Mouse (Mus musculus): Measurements from ENCODE around the gene Gucy2g. TPM values are rescaled to one million over a fixed set of nuclear protein-coding genes. Genes with fewer than 3 reads are reported as not detected.

Gucy2g gene
- polyA plus RNA-seq, 1 experiment, result 0.32 TPM

DNA sequence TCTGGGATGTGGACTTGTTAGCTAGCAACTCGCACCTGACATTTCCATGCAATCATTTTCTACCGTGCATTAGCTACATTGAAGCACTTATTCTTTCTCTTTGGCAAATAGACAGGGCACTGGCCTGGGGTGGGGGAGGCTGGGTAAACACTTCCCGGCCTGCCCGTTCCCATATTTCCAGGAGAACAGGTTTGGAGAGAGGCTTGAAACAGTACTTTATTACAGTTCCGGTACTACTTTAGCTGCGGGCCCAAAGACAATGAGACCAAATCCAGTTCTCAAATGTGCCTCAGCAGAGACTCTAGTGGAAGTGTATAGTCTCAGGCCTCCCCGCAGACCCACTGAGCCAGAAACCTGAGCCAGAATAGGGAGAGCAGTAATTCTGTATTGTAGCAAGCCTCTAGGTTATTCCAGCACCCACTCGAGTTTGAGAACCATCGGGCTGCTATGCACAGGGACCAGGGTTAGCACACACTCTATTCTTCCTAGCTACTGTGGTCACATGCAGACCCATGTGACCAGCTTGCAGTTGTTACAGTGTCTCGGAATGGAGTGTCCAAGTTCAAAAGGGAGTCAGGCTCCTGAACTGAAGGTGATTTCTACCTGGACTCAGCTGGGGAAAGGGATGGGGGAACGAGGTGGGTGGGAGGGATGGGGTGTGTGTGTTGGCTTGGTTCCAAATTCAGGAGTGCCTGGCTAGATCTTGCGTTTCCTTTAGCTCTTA, 27.3 kb downstream of the Gucy2g start:
- H3K4me3 ChIP-seq (replicated peaks; ENCODE audit: extremely low read depth, low read depth, low read length), result no peak overlapping the region
- TF ChIP-seq CTCF (IDR thresholded peaks at IDR 0.05; ENCODE audit: insufficient read depth, low read length), result no peak
- no peak for TF ChIP-seq POLR2A (IDR thresholded peaks at IDR 0.05; ENCODE audit: borderline replicate concordance, extremely low read depth, low read depth, low read length)
- H3K4me1 ChIP-seq (ENCODE audit: control insufficient read depth, insufficient read depth, low read length), result peaks cover 7% of the 10 kb centered on the region
- peak; percentile 52 for DNase-seq
- 63% methylated on average over 12 of the region's 12 CpGs for WGBS

DNA sequence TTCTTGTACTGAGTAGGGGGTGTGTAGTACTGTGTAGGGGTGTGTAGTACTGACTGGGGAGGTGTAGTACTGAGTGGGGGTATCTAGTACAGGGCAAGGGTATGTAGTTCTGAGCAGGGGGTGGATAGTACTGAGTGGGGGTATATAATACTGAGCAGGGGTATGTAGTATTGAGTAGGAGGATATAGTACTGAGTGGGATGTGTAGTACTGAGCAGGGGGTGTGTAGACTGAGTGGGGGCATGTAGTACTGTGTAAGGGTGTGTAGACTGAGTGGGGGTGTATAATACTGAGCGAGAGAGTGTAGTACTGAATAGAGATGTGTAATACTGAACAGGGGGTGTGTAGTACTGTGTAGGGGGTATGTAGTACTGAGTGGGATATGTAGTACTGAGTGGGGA, 29.3 kb downstream of the Gucy2g start:
- H3K4me1 ChIP-seq (ENCODE audit: control insufficient read depth, insufficient read depth, low read length), result peaks cover 2% of the 10 kb centered on the region; the same call in 1 of the 2 replicates
- TF ChIP-seq CTCF (IDR thresholded peaks at IDR 0.05; ENCODE audit: insufficient read depth, low read length) (no peak), POLR2A (IDR thresholded peaks at IDR 0.05; ENCODE audit: borderline replicate concordance, extremely low read depth, low read depth, low read length) (no peak)
- WGBS, result 87% methylated on average over 1 of the region's 1 CpGs
- no peak for DNase-seq
- no peak overlapping the region for H3K4me3 ChIP-seq (replicated peaks; ENCODE audit: extremely low read depth, low read depth, low read length)

DNA sequence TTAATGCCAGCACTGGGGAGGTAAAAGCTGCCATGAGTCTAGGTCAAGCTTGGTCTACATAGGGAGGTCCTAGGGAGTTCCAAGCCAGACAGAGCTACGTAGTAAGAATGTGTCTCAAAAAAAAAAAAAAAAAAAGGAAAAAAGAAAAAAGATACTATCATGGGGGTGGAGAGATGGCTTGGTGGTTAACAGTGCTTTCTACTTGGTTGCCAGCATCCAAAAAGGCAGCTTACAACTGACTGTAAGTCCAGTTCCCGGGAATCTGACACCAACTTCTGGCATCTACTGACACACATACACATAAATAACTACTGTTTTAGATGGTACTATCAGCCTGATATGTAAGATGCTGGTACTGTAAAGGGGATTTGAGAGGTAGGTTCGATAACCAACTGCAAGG, 32.0 kb downstream of the Gucy2g start:
- 75% methylated on average over 3 of the region's 3 CpGs for WGBS
- TF ChIP-seq CTCF (IDR thresholded peaks at IDR 0.05; ENCODE audit: insufficient read depth, low read length) (no peak), POLR2A (IDR thresholded peaks at IDR 0.05; ENCODE audit: borderline replicate concordance, extremely low read depth, low read depth, low read length) (no peak)
- DNase-seq, result no peak
- H3K4me1 ChIP-seq (ENCODE audit: control insufficient read depth, insufficient read depth, low read length), result peaks cover 2% of the 10 kb centered on the region; the same call in 1 of the 2 replicates
- H3K4me3 ChIP-seq (replicated peaks; ENCODE audit: extremely low read depth, low read depth, low read length), result no peak overlapping the region

DNA sequence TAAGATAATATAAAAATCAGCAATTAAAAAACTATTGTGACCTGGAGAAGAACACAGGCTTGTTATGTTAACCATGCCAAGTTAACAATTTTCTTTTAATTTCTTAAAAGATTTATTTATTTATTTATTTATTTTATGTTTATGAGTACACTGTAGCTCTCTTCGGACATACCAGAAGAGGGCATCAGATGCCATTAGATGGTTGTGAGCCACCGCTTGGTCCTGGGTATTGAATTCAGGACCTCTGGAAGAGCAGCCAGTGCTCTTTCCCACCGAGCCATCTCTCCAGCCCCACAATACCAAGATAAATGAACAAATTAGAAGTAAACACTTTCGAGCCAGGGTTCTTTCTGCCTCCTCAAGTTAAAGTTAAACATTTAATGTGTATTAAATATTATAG, 32.4 kb downstream of the Gucy2g start:
- Histone ChIP-seq H3K4me1 (ENCODE audit: control insufficient read depth, insufficient read depth, low read length) (peaks cover 2% of the 10 kb centered on the region; the same call in 1 of the 2 replicates), H3K4me3 (replicated peaks; ENCODE audit: extremely low read depth, low read depth, low read length) (no peak overlapping the region)
- no peak for TF ChIP-seq CTCF (IDR thresholded peaks at IDR 0.05; ENCODE audit: insufficient read depth, low read length)
- TF ChIP-seq POLR2A (IDR thresholded peaks at IDR 0.05; ENCODE audit: borderline replicate concordance, extremely low read depth, low read depth, low read length), result no peak
- 55% methylated on average over 4 of the region's 4 CpGs for WGBS
- DNase-seq, result no peak

DNA sequence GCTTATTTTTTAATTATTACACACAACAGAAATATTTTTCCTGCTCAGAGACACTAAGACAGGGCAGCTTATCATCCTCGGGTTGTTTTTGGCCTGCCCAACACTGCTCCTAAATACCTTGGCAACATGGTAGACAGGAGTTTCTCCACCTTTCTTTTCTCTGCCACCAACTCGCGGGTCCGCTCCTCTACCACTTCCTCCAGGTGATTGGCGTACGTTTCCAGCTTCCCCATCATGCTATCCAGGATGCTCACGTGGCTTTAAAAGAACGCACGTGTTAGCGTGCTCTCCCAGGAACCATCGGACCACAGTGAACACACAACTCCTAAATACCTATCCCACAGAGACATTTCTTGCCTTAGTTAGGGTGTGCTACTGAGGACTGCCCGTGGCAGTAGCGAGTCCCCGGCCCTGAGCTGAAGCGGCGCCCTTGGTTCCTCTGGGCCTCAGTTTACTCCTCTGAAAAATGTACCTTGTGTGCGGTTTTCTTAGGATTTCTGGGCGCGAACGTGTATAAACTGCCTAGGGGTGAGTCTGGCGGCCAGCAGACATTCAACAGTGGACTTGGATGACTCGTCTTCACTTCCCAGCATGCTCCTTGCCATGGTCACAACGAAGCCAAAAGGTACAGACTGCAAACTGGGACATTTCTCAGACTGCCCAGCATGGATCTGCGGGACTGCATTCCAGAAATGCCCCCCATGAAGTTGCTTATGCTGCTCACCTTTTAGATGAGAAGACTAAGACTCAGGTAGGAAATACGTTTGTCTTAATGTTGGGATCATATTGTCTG, 33.1 kb downstream of the Gucy2g start:
- DNase-seq, result no peak
- Histone ChIP-seq H3K4me1 (ENCODE audit: control insufficient read depth, insufficient read depth, low read length) (peaks cover 2% of the 10 kb centered on the region; the same call in 1 of the 2 replicates), H3K4me3 (replicated peaks; ENCODE audit: extremely low read depth, low read depth, low read length) (no peak overlapping the region)
- 56% methylated on average over 25 of the region's 25 CpGs for WGBS
- TF ChIP-seq POLR2A (IDR thresholded peaks at IDR 0.05; ENCODE audit: borderline replicate concordance, extremely low read depth, low read depth, low read length), result no peak
- TF ChIP-seq CTCF (IDR thresholded peaks at IDR 0.05; ENCODE audit: insufficient read depth, low read length), result no peak

DNA sequence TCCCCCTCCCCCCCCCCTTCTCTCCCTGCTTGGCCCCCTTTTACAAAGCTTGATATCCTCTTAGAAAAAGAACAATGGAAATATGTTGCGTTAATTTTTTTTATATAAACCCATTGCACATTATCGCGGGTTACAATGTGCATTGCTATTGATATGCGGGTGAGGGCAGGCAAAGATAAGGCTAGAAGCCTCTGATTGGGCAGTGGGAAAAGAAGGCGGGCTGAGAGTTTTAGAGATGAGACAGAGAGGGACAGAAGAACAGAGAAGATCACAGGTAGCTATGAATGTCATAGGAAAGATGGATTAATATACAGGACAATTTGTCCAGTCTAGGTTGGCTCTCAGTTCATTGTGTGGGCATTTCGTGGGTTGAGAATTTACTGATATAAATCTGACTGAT, 33.8 kb downstream of the Gucy2g start:
- TF ChIP-seq POLR2A (IDR thresholded peaks at IDR 0.05; ENCODE audit: borderline replicate concordance, extremely low read depth, low read depth, low read length), result no peak
- TF ChIP-seq CTCF (IDR thresholded peaks at IDR 0.05; ENCODE audit: insufficient read depth, low read length), result no peak
- Histone ChIP-seq H3K4me3 (replicated peaks; ENCODE audit: extremely low read depth, low read depth, low read length) (no peak overlapping the region), H3K4me1 (ENCODE audit: control insufficient read depth, insufficient read depth, low read length) (no peaks in the 10 kb centered on the region)
- DNase-seq, result no peak
- WGBS, result 54% methylated on average over 6 of the region's 6 CpGs

DNA sequence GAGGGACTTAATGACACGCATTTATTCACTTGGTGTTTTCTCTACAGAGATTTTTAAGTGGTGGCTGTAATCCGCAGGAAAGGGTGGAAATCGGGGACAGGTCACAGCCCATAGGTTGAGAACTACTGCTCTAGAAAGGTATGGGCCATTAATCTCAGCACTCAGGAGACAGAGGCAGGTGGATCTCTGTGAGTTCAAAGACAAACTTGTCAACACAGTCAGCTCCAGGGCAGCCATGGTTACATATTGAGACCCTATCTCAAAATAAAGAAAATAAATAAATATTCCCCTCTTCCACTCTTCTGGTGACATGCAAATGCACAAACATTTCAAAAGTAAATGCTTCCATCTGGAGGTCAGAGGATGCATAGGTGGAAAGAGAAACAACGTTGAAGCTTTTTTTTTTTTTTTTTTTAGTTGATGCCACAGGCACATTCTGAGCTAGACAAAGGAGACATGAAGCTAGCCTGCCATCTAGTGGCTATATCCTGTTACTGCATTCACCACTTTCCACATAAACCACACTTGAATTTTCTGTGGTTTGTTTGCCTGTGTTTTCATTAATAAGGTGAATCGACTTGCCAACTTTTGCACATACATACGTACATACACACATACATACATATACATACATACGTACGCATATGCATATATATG, 34.4 kb downstream of the Gucy2g start:
- no peak for TF ChIP-seq POLR2A (IDR thresholded peaks at IDR 0.05; ENCODE audit: borderline replicate concordance, extremely low read depth, low read depth, low read length)
- TF ChIP-seq CTCF (IDR thresholded peaks at IDR 0.05; ENCODE audit: insufficient read depth, low read length), result peak; percentile 28; the same call in 1 of the 2 replicates
- DNase-seq, result no peak
- Histone ChIP-seq H3K4me1 (ENCODE audit: control insufficient read depth, insufficient read depth, low read length) (no peaks in the 10 kb centered on the region), H3K4me3 (replicated peaks; ENCODE audit: extremely low read depth, low read depth, low read length) (no peak overlapping the region)
- WGBS, result 35% methylated on average over 8 of the region's 8 CpGs

DNA sequence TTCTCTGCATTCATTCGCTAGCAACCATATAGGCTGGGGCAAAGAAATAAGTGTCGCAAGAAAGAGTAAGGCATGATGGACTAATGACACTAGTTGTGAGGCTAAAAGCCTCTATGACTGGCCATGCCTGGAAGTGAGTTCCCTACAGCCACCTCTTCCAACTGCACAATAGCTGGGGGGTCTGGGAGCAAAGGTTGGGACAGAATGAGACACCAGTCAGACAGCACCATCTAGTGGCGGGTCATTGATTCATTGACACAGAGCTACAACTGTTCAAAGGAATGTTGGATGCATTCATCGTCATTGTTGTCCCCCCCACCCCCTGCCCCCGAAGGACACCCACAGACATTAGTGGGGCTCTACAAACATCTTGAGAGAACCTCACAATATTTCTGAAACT, 42.7 kb downstream of the Gucy2g start:
- Histone ChIP-seq H3K4me3 (replicated peaks; ENCODE audit: extremely low read depth, low read depth, low read length) (no peak overlapping the region), H3K4me1 (ENCODE audit: control insufficient read depth, insufficient read depth, low read length) (peaks cover 7% of the 10 kb centered on the region; the same call in 1 of the 2 replicates)
- TF ChIP-seq POLR2A (IDR thresholded peaks at IDR 0.05; ENCODE audit: borderline replicate concordance, extremely low read depth, low read depth, low read length) (no peak), CTCF (IDR thresholded peaks at IDR 0.05; ENCODE audit: insufficient read depth, low read length) (peak; percentile 74)
- DNase-seq, result peak; percentile 54
- WGBS, result 28% methylated on average over 5 of the region's 5 CpGs

DNA sequence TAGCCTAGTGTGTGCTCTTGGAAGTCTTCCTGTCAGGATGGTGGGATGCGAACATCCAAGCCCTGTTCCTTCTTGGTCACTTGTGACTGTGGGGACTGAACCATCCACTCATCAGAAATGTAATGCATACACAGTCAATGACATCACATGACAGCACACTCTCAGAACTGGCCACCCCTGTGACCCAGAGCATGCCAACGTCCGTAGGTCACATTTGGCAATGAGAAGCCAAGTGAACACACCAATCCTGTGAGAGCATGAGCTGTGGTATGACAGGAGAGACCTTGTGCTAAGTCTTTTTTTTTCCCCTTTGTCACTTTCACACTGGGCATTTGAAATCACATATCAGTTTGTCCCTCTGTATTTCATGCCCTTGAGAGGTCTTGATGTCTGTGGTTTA, 45.5 kb downstream of the Gucy2g start:
- DNase-seq, result no peak
- WGBS, result 58% methylated on average over 3 of the region's 3 CpGs
- Histone ChIP-seq H3K4me3 (replicated peaks; ENCODE audit: extremely low read depth, low read depth, low read length) (no peak overlapping the region), H3K4me1 (ENCODE audit: control insufficient read depth, insufficient read depth, low read length) (peaks cover 7% of the 10 kb centered on the region; the same call in 1 of the 2 replicates)
- TF ChIP-seq POLR2A (IDR thresholded peaks at IDR 0.05; ENCODE audit: borderline replicate concordance, extremely low read depth, low read depth, low read length) (no peak), CTCF (IDR thresholded peaks at IDR 0.05; ENCODE audit: insufficient read depth, low read length) (no peak)

All from lung, adult 2 months (tissue).